Mouse (Mus musculus) ES-CJ7 (cell line): ENCODE measurements around the gene Unc5a.

Experiments used
- DNase-seq: peaks from one replicate; pipeline ENCODE4 v3.0.0; 2011; ENCODE audit warnings: low read depth, low spot score

Gene Unc5a

GRCm38 (mm10) chr13:55002090-55002489, 52.9 kb downstream of the Unc5a start:
- DNase-seq = no peak

GRCm38 (mm10) chr13:55004646-55005045, 55.4 kb downstream of the Unc5a start:
- no peak for DNase-seq

GRCm38 (mm10) chr13:55005691-55006414, 56.6 kb downstream of the Unc5a start:
- DNase-seq = no peak

- DNase-seq = no peak
Measured at GRCm38 (mm10) chr13:55006415-55006742, 57.2 kb downstream of the Unc5a start.

GRCm38 (mm10) chr13:55008589-55008988, 59.4 kb downstream of the Unc5a start:
- DNase-seq = no peak

- no peak for DNase-seq
Measured at GRCm38 (mm10) chr13:55011103-55011502, 61.9 kb downstream of the Unc5a start.

DNA sequence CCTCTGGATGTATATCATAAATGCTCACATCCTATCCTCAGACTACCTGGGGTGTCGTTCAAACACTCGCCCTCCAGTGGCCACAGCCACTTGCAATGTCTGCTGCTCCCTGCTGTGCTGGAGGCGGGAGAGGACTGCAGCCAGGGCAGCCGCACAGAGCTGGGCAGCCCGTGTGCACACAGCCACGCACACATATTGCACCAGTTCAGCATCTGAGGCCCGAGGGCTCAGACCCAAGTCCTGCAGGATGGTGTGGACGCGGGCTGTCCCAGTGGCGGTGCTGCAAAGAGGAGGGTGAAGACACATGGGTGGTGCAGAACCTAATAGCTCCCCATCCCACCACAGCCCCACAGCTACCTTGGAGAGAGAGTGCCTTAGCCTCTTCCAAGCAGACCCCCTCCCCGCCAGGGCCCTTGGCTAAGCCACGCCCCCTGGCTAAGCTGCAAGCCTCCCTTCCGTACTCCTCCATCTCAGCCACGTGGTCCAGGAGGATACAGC, 62.8 kb downstream of the Unc5a start:
- DNase-seq = peak; percentile 69

DNA sequence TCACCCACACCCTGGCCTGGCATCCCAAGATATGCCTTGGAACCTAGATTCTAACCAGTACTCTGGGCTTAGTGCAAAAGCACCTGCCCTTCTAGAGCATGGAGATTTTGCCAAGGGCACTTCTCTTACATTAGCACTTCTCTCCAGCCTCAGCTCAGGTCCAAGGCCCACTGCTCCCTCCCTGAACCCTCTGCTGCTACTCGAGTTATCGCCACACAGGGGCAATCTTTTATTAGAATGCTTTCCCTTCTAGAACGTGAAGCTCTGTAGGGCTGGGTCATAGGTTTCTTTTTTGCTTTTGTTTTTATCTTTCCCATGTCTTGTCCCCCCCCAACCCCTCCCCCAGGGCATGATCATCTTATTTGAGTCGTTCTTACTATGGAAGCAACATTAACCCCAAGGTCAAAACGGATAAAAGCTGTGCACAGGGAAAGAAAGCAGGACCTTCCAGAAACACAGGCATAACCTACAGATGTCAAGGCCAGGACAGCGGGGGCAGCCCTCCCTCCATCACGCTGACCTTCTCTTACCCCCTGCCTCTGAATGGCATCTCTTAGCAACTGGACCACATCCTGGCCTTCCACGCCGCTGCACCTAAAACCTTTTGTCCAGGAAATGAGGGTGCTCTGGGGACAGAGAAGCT, 64.6 kb downstream of the Unc5a start:
- DNase-seq = peak; percentile 28

DNA sequence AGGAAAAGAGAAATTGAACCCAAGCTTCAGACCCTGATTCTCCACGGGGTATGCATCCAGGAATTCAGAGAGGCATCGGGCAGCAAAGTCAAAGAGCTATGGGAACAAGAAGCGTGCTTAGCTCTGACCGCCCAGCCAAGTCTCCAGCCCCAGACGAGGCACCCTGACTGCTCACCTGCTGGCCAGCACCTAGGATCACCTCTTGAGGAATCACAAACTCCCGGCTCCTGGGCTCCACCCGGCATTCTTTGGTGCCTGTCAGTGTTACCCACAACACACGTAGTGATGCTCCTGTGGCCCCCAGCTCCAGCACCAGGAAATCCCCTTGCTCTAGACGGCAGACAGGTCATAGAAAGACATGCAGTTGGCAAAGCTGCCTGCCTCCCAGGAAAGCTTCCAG, 65.2 kb downstream of the Unc5a start:
- DNase-seq = no peak

DNA sequence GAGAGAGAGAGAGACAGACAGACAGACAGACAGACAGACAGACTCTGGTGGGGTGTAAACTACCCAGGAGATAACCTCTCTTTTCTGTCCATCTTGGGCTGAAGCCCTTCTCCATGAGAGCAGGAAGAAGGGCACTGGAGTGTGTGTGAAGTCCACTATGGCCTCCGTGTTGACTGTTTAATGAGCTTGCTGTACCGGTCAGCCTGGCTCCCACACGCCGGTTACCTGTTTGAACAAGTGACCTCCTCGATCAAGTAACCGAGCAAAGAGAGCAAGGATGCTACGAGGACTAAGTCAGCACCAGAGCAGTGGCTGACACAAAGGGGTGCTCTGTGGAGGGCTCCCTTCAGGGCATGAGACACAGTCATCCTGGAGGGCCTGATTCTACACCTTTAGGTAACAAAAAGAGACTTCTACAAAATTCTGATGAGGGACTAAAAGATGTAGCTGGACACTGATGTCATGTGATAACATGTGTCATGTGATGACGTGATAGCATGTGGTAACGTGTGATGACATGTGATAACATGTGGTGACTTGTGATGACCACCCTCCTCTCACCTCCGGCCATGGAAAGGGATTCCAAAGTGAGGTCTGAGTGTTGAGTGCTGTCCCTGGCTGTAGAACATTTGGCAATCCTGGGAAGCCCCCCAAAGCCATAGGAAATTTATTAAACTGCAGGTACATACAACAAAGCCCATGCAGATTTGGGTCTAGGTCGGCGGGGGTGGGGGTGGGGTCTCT, 68.1 kb downstream of the Unc5a start:
- no peak for DNase-seq

GRCm38 (mm10) chr13:55017898-55018599, 68.8 kb downstream of the Unc5a start:
- DNase-seq = no peak

DNA sequence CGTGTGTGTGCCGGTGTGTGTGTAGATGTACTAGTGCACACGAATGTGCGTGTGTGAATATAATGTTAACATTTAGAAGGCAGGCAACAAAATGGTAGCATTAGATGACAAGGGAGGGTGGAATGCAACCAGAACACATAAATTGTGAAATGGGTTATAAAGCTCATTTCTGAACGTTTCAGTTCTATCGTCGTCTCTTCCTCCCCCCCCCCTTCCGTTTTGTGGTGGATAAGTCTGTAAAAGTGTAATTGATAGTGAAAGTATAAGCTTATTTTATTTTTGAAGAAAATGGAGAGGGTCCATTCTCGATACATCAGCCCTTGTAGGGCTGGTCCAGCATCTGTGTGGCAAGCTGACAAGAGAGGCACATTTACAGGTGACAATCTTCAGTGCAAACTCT, 69.5 kb downstream of the Unc5a start:
- no peak for DNase-seq

- no peak for DNase-seq
Measured at GRCm38 (mm10) chr13:55019181-55019580, 70.0 kb downstream of the Unc5a start.

DNA sequence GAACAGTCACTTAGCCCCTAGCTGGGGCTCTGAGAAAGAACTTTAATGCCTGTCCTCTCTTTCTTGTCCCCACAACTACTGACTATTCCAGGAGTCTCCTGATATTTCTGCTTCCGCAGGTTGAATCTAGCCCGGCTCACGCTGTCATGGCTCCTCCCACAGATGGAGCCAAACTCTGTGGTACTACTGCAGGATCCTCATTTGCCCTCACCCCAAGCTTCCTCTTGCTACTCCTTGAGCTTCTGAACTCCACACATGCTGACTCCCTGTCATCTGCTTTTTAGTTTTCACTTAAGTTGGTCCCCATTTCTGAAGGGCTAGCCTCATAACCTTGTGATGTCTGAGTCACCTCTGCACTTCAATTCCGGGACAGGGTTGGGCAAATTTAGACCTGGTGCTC, 70.8 kb downstream of the Unc5a start:
- DNase-seq = no peak

DNA sequence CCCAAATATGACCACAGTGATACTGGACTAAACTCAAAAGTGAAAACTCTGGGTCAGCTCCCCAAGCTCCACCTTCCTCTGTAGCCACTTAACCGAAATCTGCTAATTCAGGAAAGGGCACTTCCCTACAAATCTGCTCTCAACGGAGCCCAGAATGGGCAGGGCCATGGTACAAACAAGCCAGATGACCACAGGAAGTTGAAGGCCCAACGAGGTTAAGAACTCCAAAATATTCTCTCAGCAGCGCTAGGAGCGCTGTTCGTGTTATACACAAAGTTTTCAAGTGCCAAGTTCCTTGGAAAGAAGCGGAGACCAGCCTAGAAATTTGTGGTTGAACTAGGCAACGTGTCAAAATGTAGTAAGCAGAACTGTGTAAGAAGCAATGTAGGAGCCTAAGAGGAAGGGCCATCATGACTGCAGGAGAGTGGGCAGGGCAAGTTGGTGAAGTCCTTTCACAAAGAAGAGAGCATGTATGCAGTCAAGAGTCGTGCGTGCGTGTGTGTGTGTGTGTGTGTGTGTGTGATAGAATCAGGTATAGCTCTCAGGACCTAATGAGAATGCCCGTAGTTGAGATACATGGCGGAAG, 72.1 kb downstream of the Unc5a start, which contains the start of gene Hk3:
Hk3 (minus strand) TSS at position 192 of the 586 bp plus-strand sequence.
- DNase-seq = no peak

- DNase-seq = peak; percentile 63
Measured at GRCm38 (mm10) chr13:55022256-55022655, 73.0 kb downstream of the Unc5a start.

- no peak for DNase-seq
Measured at GRCm38 (mm10) chr13:55022715-55023114, 73.5 kb downstream of the Unc5a start.

DNA sequence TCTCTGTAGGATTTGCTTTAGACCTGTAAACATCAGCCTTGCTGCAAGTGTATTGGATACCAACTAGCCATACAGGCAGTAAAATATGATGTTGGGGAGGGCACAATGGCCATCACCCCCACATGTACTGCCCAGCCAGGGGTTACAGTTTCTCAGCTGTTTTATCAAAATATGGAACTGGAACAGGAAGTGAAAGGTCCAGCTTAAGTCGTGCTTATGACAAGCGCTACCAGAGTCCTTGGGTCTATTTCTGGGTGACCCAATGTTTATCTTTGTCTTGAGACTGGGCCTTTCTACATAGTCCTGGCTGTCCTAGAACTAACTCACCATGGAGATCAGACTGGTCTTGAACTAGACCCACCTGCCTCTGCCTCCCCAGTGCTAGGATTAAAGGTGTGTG, 75.0 kb downstream of the Unc5a start:
- no peak for DNase-seq

- no peak for DNase-seq
Measured at GRCm38 (mm10) chr13:55040016-55040415, 90.8 kb downstream of the Unc5a start.

- DNase-seq = no peak
Measured at GRCm38 (mm10) chr13:55047706-55048105, 98.5 kb downstream of the Unc5a start.
